Mouse (Mus musculus): ENCODE measurements around the gene Vmn2r84. TPM values are rescaled to one million over a fixed set of nuclear protein-coding genes. Genes with fewer than 3 reads are reported as not detected.
"Not testable (repeated sequence)": the region's sequence is repeated elsewhere in the genome, so short reads cannot be mapped to it uniquely, and the experiment has no call there.

Vmn2r84 gene
- polyA plus RNA-seq, 1 experiment from 2014 or later = not detected

- ATAC-seq (ENCODE audit: low FRiP score, low TSS enrichment) = no peak
- Histone ChIP-seq H3K4me1 (ENCODE audit: insufficient read depth, low read length) (no peaks in the 10 kb centered on the region), H3K4me3 (ENCODE audit: low read length) (no peak overlapping the region), H3K27ac (ENCODE audit: low read length) (no peak overlapping the region), H3K4me2 (replicated peaks; ENCODE audit: low read depth, low read length) (no peak overlapping the region), H3K9me3 (ENCODE audit: low read length) (no peaks in the 10 kb centered on the region), H3K27me3 (ENCODE audit: insufficient read depth, low read length) (no peaks in the 10 kb centered on the region), H3K36me3 (ENCODE audit: insufficient read depth, low read length) (no peaks in the 10 kb centered on the region), H3K9ac (replicated peaks; ENCODE audit: low read length) (no peak overlapping the region)
- WGBS = 69% methylated on average over 1 of the region's 1 CpGs
Observed at GRCm38 (mm10) chr10:130371644-130372043, 22.5 kb downstream of the Vmn2r84 start.

GRCm38 (mm10) chr10:130370005-130370682 lies 24.0 kb downstream of the Vmn2r84 start:
- no peak for ATAC-seq (ENCODE audit: low FRiP score, low TSS enrichment)

GRCm38 (mm10) chr10:130368384-130368783 lies 25.7 kb downstream of the Vmn2r84 start:
- H3K36me3 ChIP-seq (ENCODE audit: insufficient read depth, low read length) = no peaks in the 10 kb centered on the region
- no peaks in the 10 kb centered on the region for H3K9me3 ChIP-seq (ENCODE audit: low read length)
- no peak overlapping the region for H3K4me2 ChIP-seq (replicated peaks; ENCODE audit: low read depth, low read length)
- no peak for ATAC-seq (ENCODE audit: low FRiP score, low TSS enrichment)
- no peaks in the 10 kb centered on the region for H3K4me1 ChIP-seq (ENCODE audit: insufficient read depth, low read length)
- H3K27me3 ChIP-seq (ENCODE audit: insufficient read depth, low read length) = no peaks in the 10 kb centered on the region
- no peak overlapping the region for H3K4me3 ChIP-seq (ENCODE audit: low read length)
- no peak overlapping the region for H3K9ac ChIP-seq (replicated peaks; ENCODE audit: low read length)
- H3K27ac ChIP-seq (ENCODE audit: low read length) = no peak overlapping the region

More at GRCm38 (mm10) chr10:130370005-130370682, 24.0 kb downstream of the Vmn2r84 start:
- WGBS = 92% methylated on average over 2 of the region's 2 CpGs
- no peaks in the 10 kb centered on the region for H3K27me3 ChIP-seq (ENCODE audit: insufficient read depth, low read length)
- H3K4me2 ChIP-seq (replicated peaks; ENCODE audit: low read depth, low read length) = no peak overlapping the region
- H3K36me3 ChIP-seq (ENCODE audit: insufficient read depth, low read length) = no peaks in the 10 kb centered on the region
- H3K4me1 ChIP-seq (ENCODE audit: insufficient read depth, low read length) = no peaks in the 10 kb centered on the region
- no peak overlapping the region for H3K27ac ChIP-seq (ENCODE audit: low read length)
- H3K9ac ChIP-seq (replicated peaks; ENCODE audit: low read length) = no peak overlapping the region
- no peaks in the 10 kb centered on the region for H3K9me3 ChIP-seq (ENCODE audit: low read length)
- no peak overlapping the region for H3K4me3 ChIP-seq (ENCODE audit: low read length)

GRCm38 (mm10) chr10:130364766-130365165 lies 29.4 kb downstream of the Vmn2r84 start:
- Histone ChIP-seq H3K27ac (ENCODE audit: low read length) (no peak overlapping the region), H3K4me2 (replicated peaks; ENCODE audit: low read depth, low read length) (no peak overlapping the region), H3K9me3 (ENCODE audit: low read length) (no peaks in the 10 kb centered on the region), H3K27me3 (ENCODE audit: insufficient read depth, low read length) (no peaks in the 10 kb centered on the region), H3K36me3 (ENCODE audit: insufficient read depth, low read length) (no peaks in the 10 kb centered on the region), H3K4me1 (ENCODE audit: insufficient read depth, low read length) (no peaks in the 10 kb centered on the region), H3K4me3 (ENCODE audit: low read length) (no peak overlapping the region), H3K9ac (replicated peaks; ENCODE audit: low read length) (no peak overlapping the region)
- no peak for ATAC-seq (ENCODE audit: low FRiP score, low TSS enrichment)

- Histone ChIP-seq H3K9ac (replicated peaks; ENCODE audit: low read length) (no peak overlapping the region), H3K36me3 (ENCODE audit: insufficient read depth, low read length) (no peaks in the 10 kb centered on the region), H3K4me3 (ENCODE audit: low read length) (no peak overlapping the region), H3K4me2 (replicated peaks; ENCODE audit: low read depth, low read length) (no peak overlapping the region), H3K9me3 (ENCODE audit: low read length) (no peaks in the 10 kb centered on the region), H3K27ac (ENCODE audit: low read length) (no peak overlapping the region), H3K27me3 (ENCODE audit: insufficient read depth, low read length) (no peaks in the 10 kb centered on the region), H3K4me1 (ENCODE audit: insufficient read depth, low read length) (no peaks in the 10 kb centered on the region)
- no peak for ATAC-seq (ENCODE audit: low FRiP score, low TSS enrichment)
- 60% methylated on average over 2 of the region's 2 CpGs for WGBS
Observed at GRCm38 (mm10) chr10:130363438-130364164, 30.5 kb downstream of the Vmn2r84 start.

- no peak for ATAC-seq (ENCODE audit: low FRiP score, low TSS enrichment)
- 89% methylated on average over 1 of the region's 1 CpGs for WGBS
- H3K4me3 ChIP-seq (ENCODE audit: low read length) = no peak overlapping the region
- no peaks in the 10 kb centered on the region for H3K4me1 ChIP-seq (ENCODE audit: insufficient read depth, low read length)
- no peak overlapping the region for H3K9ac ChIP-seq (replicated peaks; ENCODE audit: low read length)
- H3K4me2 ChIP-seq (replicated peaks; ENCODE audit: low read depth, low read length) = no peak overlapping the region
- H3K36me3 ChIP-seq (ENCODE audit: insufficient read depth, low read length) = no peaks in the 10 kb centered on the region
- no peaks in the 10 kb centered on the region for H3K9me3 ChIP-seq (ENCODE audit: low read length)
- no peak overlapping the region for H3K27ac ChIP-seq (ENCODE audit: low read length)
- no peaks in the 10 kb centered on the region for H3K27me3 ChIP-seq (ENCODE audit: insufficient read depth, low read length)
Observed at GRCm38 (mm10) chr10:130344056-130344455, 50.1 kb downstream of the Vmn2r84 start.

GRCm38 (mm10) chr10:130340050-130340449 lies 54.1 kb downstream of the Vmn2r84 start:
- 88% methylated on average over 4 of the region's 4 CpGs for WGBS

GRCm38 (mm10) chr10:130337581-130337980 lies 56.6 kb downstream of the Vmn2r84 start:
- no peak overlapping the region for H3K9ac ChIP-seq (replicated peaks; ENCODE audit: low read length)
- no peaks in the 10 kb centered on the region for H3K27me3 ChIP-seq (ENCODE audit: insufficient read depth, low read length)
- H3K4me1 ChIP-seq (ENCODE audit: insufficient read depth, low read length) = no peaks in the 10 kb centered on the region
- ATAC-seq (ENCODE audit: low FRiP score, low TSS enrichment) = no peak
- no peak overlapping the region for H3K4me3 ChIP-seq (ENCODE audit: low read length)
- WGBS = 58% methylated on average over 2 of the region's 2 CpGs
- no peaks in the 10 kb centered on the region for H3K9me3 ChIP-seq (ENCODE audit: low read length)
- no peaks in the 10 kb centered on the region for H3K36me3 ChIP-seq (ENCODE audit: insufficient read depth, low read length)
- H3K4me2 ChIP-seq (replicated peaks; ENCODE audit: low read depth, low read length) = no peak overlapping the region
- no peak overlapping the region for H3K27ac ChIP-seq (ENCODE audit: low read length)

More at GRCm38 (mm10) chr10:130340050-130340449, 54.1 kb downstream of the Vmn2r84 start:
- not testable (repeated sequence) for H3K27me3 ChIP-seq (ENCODE audit: insufficient read depth, low read length); H3K4me1 ChIP-seq (ENCODE audit: insufficient read depth, low read length); H3K27ac ChIP-seq (ENCODE audit: low read length); H3K36me3 ChIP-seq (ENCODE audit: insufficient read depth, low read length); H3K4me2 ChIP-seq (replicated peaks; ENCODE audit: low read depth, low read length); H3K4me3 ChIP-seq (ENCODE audit: low read length); H3K9me3 ChIP-seq (ENCODE audit: low read length); H3K9ac ChIP-seq (replicated peaks; ENCODE audit: low read length); ATAC-seq (ENCODE audit: low FRiP score, low TSS enrichment)

GRCm38 (mm10) chr10:130336385-130336784 lies 57.7 kb downstream of the Vmn2r84 start:
- Histone ChIP-seq H3K27me3 (ENCODE audit: insufficient read depth, low read length) (no peaks in the 10 kb centered on the region), H3K36me3 (ENCODE audit: insufficient read depth, low read length) (no peaks in the 10 kb centered on the region), H3K4me2 (replicated peaks; ENCODE audit: low read depth, low read length) (no peak overlapping the region), H3K27ac (ENCODE audit: low read length) (no peak overlapping the region), H3K9ac (replicated peaks; ENCODE audit: low read length) (no peak overlapping the region), H3K4me1 (ENCODE audit: insufficient read depth, low read length) (no peaks in the 10 kb centered on the region), H3K9me3 (ENCODE audit: low read length) (no peaks in the 10 kb centered on the region), H3K4me3 (ENCODE audit: low read length) (no peak overlapping the region)
- WGBS = 68% methylated on average over 1 of the region's 1 CpGs
- ATAC-seq (ENCODE audit: low FRiP score, low TSS enrichment) = no peak

GRCm38 (mm10) chr10:130330711-130331110 lies 63.4 kb downstream of the Vmn2r84 start:
- H3K4me1 ChIP-seq (ENCODE audit: insufficient read depth, low read length) = no peaks in the 10 kb centered on the region
- H3K4me2 ChIP-seq (replicated peaks; ENCODE audit: low read depth, low read length) = no peak overlapping the region
- H3K27me3 ChIP-seq (ENCODE audit: insufficient read depth, low read length) = no peaks in the 10 kb centered on the region
- WGBS = 93% methylated on average over 1 of the region's 1 CpGs
- no peaks in the 10 kb centered on the region for H3K36me3 ChIP-seq (ENCODE audit: insufficient read depth, low read length)
- H3K27ac ChIP-seq (ENCODE audit: low read length) = no peak overlapping the region
- H3K4me3 ChIP-seq (ENCODE audit: low read length) = no peak overlapping the region
- no peak for ATAC-seq (ENCODE audit: low FRiP score, low TSS enrichment)
- H3K9ac ChIP-seq (replicated peaks; ENCODE audit: low read length) = no peak overlapping the region
- no peaks in the 10 kb centered on the region for H3K9me3 ChIP-seq (ENCODE audit: low read length)
